Mouse (Mus musculus): ENCODE measurements around the gene Pik3r5. TPM values are rescaled to one million over a fixed set of nuclear protein-coding genes. Genes with fewer than 3 reads are reported as not detected.

Pik3r5 gene
- 0.59 TPM for polyA plus RNA-seq (2015; fragmentation: Illumina TruSeq; extraction: RNeasy Lipid Tissue Mini Kit (QIAGEN cat#74804); ENCODE audit: insufficient read depth, low read depth, low replicate concordance)

GRCm38 (mm10) chr11:68431699-68432360 is at the start of gene Pik3r5:
Gene Pik3r5 (plus strand): TSS chr11:68432121.

DNA sequence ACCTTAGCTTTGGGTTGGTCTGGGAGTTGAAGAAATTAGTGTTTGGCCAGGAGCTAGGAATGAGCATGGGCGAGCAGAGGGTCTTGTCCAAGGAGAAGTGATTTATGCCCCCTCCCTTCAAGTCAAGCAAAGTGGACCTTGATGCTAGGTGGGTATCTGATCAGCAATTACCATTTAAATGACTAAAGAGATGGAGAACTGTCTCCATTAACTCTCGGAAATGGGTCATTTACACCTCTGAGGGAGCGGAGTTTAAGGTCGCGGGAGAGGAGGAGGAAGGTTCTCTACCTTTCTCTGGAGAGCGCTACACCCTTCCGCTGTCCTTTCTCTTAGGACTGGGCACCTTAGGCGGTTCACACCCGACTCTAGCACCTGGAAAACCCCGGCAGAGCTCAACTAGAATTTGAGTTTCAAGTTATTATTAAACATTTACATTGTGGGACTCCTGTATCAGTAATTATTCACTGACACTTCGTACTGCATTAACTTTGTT is 31.1 kb upstream of the Pik3r5 start, which contains the start of gene Ntn1:
Gene Ntn1, minus strand, starts transcription at position 97 of the 493 bp plus-strand sequence.

GRCm38 (mm10) chr11:68502902-68503629 is 71.1 kb downstream of the Pik3r5 start, which contains the start of gene Pik3r6:
Gene Pik3r6 (plus strand): TSS chr11:68503019.

Other genes starting within 250 kb of the Pik3r5 start
- 8.7 TPM for gene Ntn1, start 31.3 kb upstream of the Pik3r5 start, polyA plus RNA-seq (2015; fragmentation: Illumina TruSeq; extraction: RNeasy Lipid Tissue Mini Kit (QIAGEN cat#74804); ENCODE audit: insufficient read depth, low read depth, low replicate concordance)
- 1.4 TPM for gene Pik3r6, start 70.9 kb downstream of the Pik3r5 start, polyA plus RNA-seq (2015; fragmentation: Illumina TruSeq; extraction: RNeasy Lipid Tissue Mini Kit (QIAGEN cat#74804); ENCODE audit: insufficient read depth, low read depth, low replicate concordance)
- gene Mfsd6l, start 124.1 kb downstream of the Pik3r5 start, polyA plus RNA-seq (2015; fragmentation: Illumina TruSeq; extraction: RNeasy Lipid Tissue Mini Kit (QIAGEN cat#74804); ENCODE audit: insufficient read depth, low read depth, low replicate concordance) = not detected
- gene Ccdc42, start 154.9 kb downstream of the Pik3r5 start, polyA plus RNA-seq (2015; fragmentation: Illumina TruSeq; extraction: RNeasy Lipid Tissue Mini Kit (QIAGEN cat#74804); ENCODE audit: insufficient read depth, low read depth, low replicate concordance) = not detected

Data from pancreas, adult 10 weeks (tissue).